ENCODE assay signal across 21 mouse cellular contexts in the genomic region with DNA sequence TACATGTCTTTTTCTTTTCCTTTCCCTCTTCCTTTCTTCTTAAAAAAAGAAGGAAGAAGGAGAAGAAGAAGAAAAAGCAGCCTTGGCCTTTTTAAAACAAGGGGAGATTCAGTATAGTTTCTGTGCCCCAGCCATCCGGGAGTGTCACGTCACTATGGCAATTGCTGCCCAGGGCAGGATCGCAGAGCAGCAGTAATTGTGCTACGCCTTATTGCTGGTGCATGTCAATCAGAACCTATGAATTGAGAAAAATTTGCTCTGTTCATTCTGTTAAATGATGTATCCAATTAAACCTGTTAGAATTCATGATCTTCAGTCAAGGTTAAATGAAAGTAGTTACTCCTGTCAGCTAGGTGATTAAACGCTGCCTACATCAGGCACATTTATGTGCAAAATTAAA.
"Had no signal": no experiment of that assay in that cellular context is flagged by ENCODE, and none has a peak within 500 bp of the region (broad histone marks: within the 10 kb centered on the region; RNA-seq: fewer than 3 reads in every experiment).

No protein-coding gene starts in this region.

- H3K4me1 ChIP-seq: liver, embryonic 13.5 days; liver, embryonic 15.5 days had no signal

- ATAC-seq: liver, postnatal 0 days; lung, postnatal 0 days; midbrain, embryonic 15.5 days had no signal

- DNase-seq: liver, embryonic 13.5 days; liver, postnatal 0 days; lung, adult 2 months; lung, postnatal 14 days; lung, postnatal 36 days; right cerebral cortex, adult 18-20 months; right cerebral cortex, postnatal 25 days; right cerebral cortex, postnatal 4 days; spleen, adult 18-20 months; thymus, adult 2 months; thymus, postnatal 25 days had no signal

- H3K36me3 ChIP-seq: liver, embryonic 13.5 days; liver, embryonic 15.5 days; lung, embryonic 15.5 days; midbrain, embryonic 10.5 days; midbrain, embryonic 12.5 days; midbrain, embryonic 15.5 days; neural tube, embryonic 13.5 days; neural tube, embryonic 15.5 days had no signal

- H3K27ac ChIP-seq: liver, embryonic 13.5 days; liver, embryonic 15.5 days; lung, embryonic 15.5 days; macrophage; midbrain, embryonic 10.5 days; midbrain, embryonic 12.5 days; midbrain, embryonic 15.5 days; neural tube, embryonic 13.5 days; neural tube, embryonic 15.5 days had no signal

- H3K9me3 ChIP-seq: liver, embryonic 13.5 days; liver, embryonic 15.5 days; lung, embryonic 15.5 days; midbrain, embryonic 10.5 days; midbrain, embryonic 12.5 days; midbrain, embryonic 15.5 days; neural tube, embryonic 13.5 days; neural tube, embryonic 15.5 days had no signal

- H3K4me3 ChIP-seq: liver, embryonic 13.5 days; liver, embryonic 15.5 days; lung, embryonic 15.5 days; midbrain, embryonic 10.5 days; midbrain, embryonic 12.5 days; midbrain, embryonic 15.5 days; myocyte; neural tube, embryonic 13.5 days; neural tube, embryonic 15.5 days had no signal

- H3K27me3 ChIP-seq: liver, embryonic 13.5 days; liver, embryonic 15.5 days; lung, embryonic 15.5 days; neural tube, embryonic 15.5 days had no signal

- H3K9ac ChIP-seq: liver, embryonic 13.5 days; liver, embryonic 15.5 days; liver, postnatal 0 days; lung, embryonic 15.5 days; midbrain, embryonic 12.5 days; midbrain, embryonic 15.5 days; neural tube, embryonic 13.5 days; neural tube, embryonic 15.5 days had no signal

- H3K4me2 ChIP-seq: liver, embryonic 13.5 days; liver, embryonic 15.5 days; lung, embryonic 15.5 days; midbrain, embryonic 12.5 days; midbrain, embryonic 15.5 days; neural tube, embryonic 13.5 days; neural tube, embryonic 15.5 days had no signal
